Mouse (Mus musculus) c-Kit-positive CD71-negative TER-119-negative erythroid progenitor cells, embryonic 14.5 days (primary cell): Measurements from ENCODE around the gene Sacm1l.

Source experiments
- DNase-seq: peaks from one replicate; pipeline ENCODE4 v3.0.0-alpha.2; 2013; ENCODE audit warnings: low read depth

Sacm1l gene

GRCm38 (mm10) chr9:123577360-123578192 is 48.0 kb downstream of the Sacm1l start:
- no peak for DNase-seq

- no peak for DNase-seq
Measured at GRCm38 (mm10) chr9:123589240-123589910, 59.8 kb downstream of the Sacm1l start.

GRCm38 (mm10) chr9:123595194-123595593 is 65.6 kb downstream of the Sacm1l start:
- DNase-seq, result no peak

- no peak for DNase-seq
Measured at GRCm38 (mm10) chr9:123596910-123597309, 67.4 kb downstream of the Sacm1l start.

GRCm38 (mm10) chr9:123597376-123597775 is 67.8 kb downstream of the Sacm1l start:
- DNase-seq, result no peak

GRCm38 (mm10) chr9:123601529-123601928 is 72.0 kb downstream of the Sacm1l start:
- no peak for DNase-seq

- no peak for DNase-seq
Measured at GRCm38 (mm10) chr9:123620311-123621098, 90.9 kb downstream of the Sacm1l start.

- DNase-seq, result no peak
Measured at GRCm38 (mm10) chr9:123624741-123625140, 95.2 kb downstream of the Sacm1l start.

- DNase-seq, result no peak
Measured at GRCm38 (mm10) chr9:123625821-123626220, 96.3 kb downstream of the Sacm1l start.

GRCm38 (mm10) chr9:123631666-123632065 is 102.1 kb downstream of the Sacm1l start:
- no peak for DNase-seq

- no peak for DNase-seq
Measured at GRCm38 (mm10) chr9:123632281-123632680, 102.7 kb downstream of the Sacm1l start, which contains the start of gene Slc6a20b. Slc6a20b (minus strand) TSS chr9:123632565.

- no peak for DNase-seq
Measured at GRCm38 (mm10) chr9:123632993-123633392, 103.4 kb downstream of the Sacm1l start.

- no peak for DNase-seq
Measured at GRCm38 (mm10) chr9:123636771-123637170, 107.2 kb downstream of the Sacm1l start.

- no peak for DNase-seq
Measured at GRCm38 (mm10) chr9:123638231-123638630, 108.7 kb downstream of the Sacm1l start.

GRCm38 (mm10) chr9:123638668-123639089 is 109.1 kb downstream of the Sacm1l start:
- no peak for DNase-seq

- no peak for DNase-seq
Measured at GRCm38 (mm10) chr9:123640106-123640505, 110.5 kb downstream of the Sacm1l start.
